Mouse (Mus musculus) urinary bladder, postnatal 4 days (tissue): ENCODE measurements around the gene Rmdn2.

ENCODE experiments used
- DNase-seq, 2 experiments: peaks; one replicate each; pipeline ENCODE4 v3.0.0; 2021 to 2022; ENCODE audit warnings: low spot score in 2 of 2

Gene Rmdn2

GRCm38 (mm10) chr17:79611545-79611944 is at the start of gene Rmdn2:
Gene Rmdn2 (plus strand): TSS chr17:79611863.
- no peak for DNase-seq

GRCm38 (mm10) chr17:79563067-79563620 is 48.5 kb upstream of the Rmdn2 start:
- no peak for DNase-seq

GRCm38 (mm10) chr17:79563721-79564120 is 47.9 kb upstream of the Rmdn2 start:
- no peak for DNase-seq

GRCm38 (mm10) chr17:79565241-79565961 is 46.3 kb upstream of the Rmdn2 start:
- DNase-seq: no peak

- no peak for DNase-seq
Observed at GRCm38 (mm10) chr17:79568401-79568800, 43.3 kb upstream of the Rmdn2 start.

GRCm38 (mm10) chr17:79578328-79578727 is 33.3 kb upstream of the Rmdn2 start:
- DNase-seq: no peak

GRCm38 (mm10) chr17:79580264-79580920 is 31.3 kb upstream of the Rmdn2 start:
- peak; percentile 55 to 76 for DNase-seq

GRCm38 (mm10) chr17:79583466-79583865 is 28.2 kb upstream of the Rmdn2 start:
- no peak for DNase-seq

- no peak for DNase-seq
Observed at GRCm38 (mm10) chr17:79584246-79584800, 27.3 kb upstream of the Rmdn2 start.

- no peak for DNase-seq
Observed at GRCm38 (mm10) chr17:79589913-79590312, 21.8 kb upstream of the Rmdn2 start.

- DNase-seq: no peak
Observed at GRCm38 (mm10) chr17:79595996-79596395, 15.7 kb upstream of the Rmdn2 start.

GRCm38 (mm10) chr17:79598151-79598550 is 13.5 kb upstream of the Rmdn2 start:
- no peak for DNase-seq

- no peak for DNase-seq
Observed at GRCm38 (mm10) chr17:79598596-79599577, 12.8 kb upstream of the Rmdn2 start.

GRCm38 (mm10) chr17:79600108-79600507 is 11.6 kb upstream of the Rmdn2 start:
- DNase-seq: no peak

GRCm38 (mm10) chr17:79602381-79602780 is 9.3 kb upstream of the Rmdn2 start:
- no peak for DNase-seq

GRCm38 (mm10) chr17:79603427-79603826 is 8.2 kb upstream of the Rmdn2 start:
- DNase-seq: no peak

- no peak for DNase-seq
Observed at GRCm38 (mm10) chr17:79605794-79606193, 5.9 kb upstream of the Rmdn2 start.

GRCm38 (mm10) chr17:79609697-79610096 is 2.0 kb upstream of the Rmdn2 start:
- DNase-seq: no peak

GRCm38 (mm10) chr17:79610163-79610755 is 1.4 kb upstream of the Rmdn2 start:
- DNase-seq: no peak

GRCm38 (mm10) chr17:79614691-79615588 is 3.3 kb downstream of the Rmdn2 start:
- peak; percentile 67 to 68 for DNase-seq
